Mouse (Mus musculus) kidney, postnatal 14 days (tissue): ENCODE measurements around the gene Krtcap2.

ENCODE experiments used
- DNase-seq: peaks from one replicate; pipeline ENCODE4 v3.0.0; 2022; ENCODE audit warnings: mixed read lengths

Gene Krtcap2

GRCm38 (mm10) chr3:89225918-89226317, 19.8 kb upstream of the Krtcap2 start:
- DNase-seq: no peak

- DNase-seq: no peak
Measured at GRCm38 (mm10) chr3:89226361-89226760, 19.4 kb upstream of the Krtcap2 start.

GRCm38 (mm10) chr3:89226900-89227299, 18.9 kb upstream of the Krtcap2 start, which contains the start of gene Mtx1:
Gene Mtx1, minus strand, starts transcription at chr3:89227088.
- DNase-seq: no peak

- DNase-seq: peak; percentile 92
Measured at GRCm38 (mm10) chr3:89227307-89228179, 18.2 kb upstream of the Krtcap2 start.

GRCm38 (mm10) chr3:89228180-89228549, 17.6 kb upstream of the Krtcap2 start:
- DNase-seq: peak; percentile 93

- DNase-seq: peak; percentile 68
Measured at GRCm38 (mm10) chr3:89228836-89229235, 16.9 kb upstream of the Krtcap2 start, which contains the start of gene Muc1. Gene Muc1, plus strand, starts transcription at chr3:89229057.

- no peak for DNase-seq
Measured at GRCm38 (mm10) chr3:89229276-89229675, 16.5 kb upstream of the Krtcap2 start.

- DNase-seq: no peak
Measured at GRCm38 (mm10) chr3:89230561-89230960, 15.2 kb upstream of the Krtcap2 start.

- no peak for DNase-seq
Measured at GRCm38 (mm10) chr3:89231345-89231744, 14.4 kb upstream of the Krtcap2 start.

GRCm38 (mm10) chr3:89231772-89232275, 13.9 kb upstream of the Krtcap2 start:
- no peak for DNase-seq

GRCm38 (mm10) chr3:89232614-89233013, 13.2 kb upstream of the Krtcap2 start:
- no peak for DNase-seq

- DNase-seq: peak; percentile 52
Measured at GRCm38 (mm10) chr3:89233562-89234110, 12.1 kb upstream of the Krtcap2 start.

GRCm38 (mm10) chr3:89236516-89236915, 9.2 kb upstream of the Krtcap2 start:
- no peak for DNase-seq

- no peak for DNase-seq
Measured at GRCm38 (mm10) chr3:89237682-89238081, 8.1 kb upstream of the Krtcap2 start.

- no peak for DNase-seq
Measured at GRCm38 (mm10) chr3:89238494-89238893, 7.3 kb upstream of the Krtcap2 start.

GRCm38 (mm10) chr3:89242331-89242895, 3.4 kb upstream of the Krtcap2 start:
- peak; percentile 71 for DNase-seq

GRCm38 (mm10) chr3:89243609-89244008, 2.2 kb upstream of the Krtcap2 start:
- peak; percentile 76 for DNase-seq

GRCm38 (mm10) chr3:89244158-89244981, 1.4 kb upstream of the Krtcap2 start:
- DNase-seq: peak; percentile 70

- DNase-seq: peak; percentile 46
Measured at GRCm38 (mm10) chr3:89244982-89245687, 631 bp upstream of the Krtcap2 start.

GRCm38 (mm10) chr3:89246261-89247100, 715 bp downstream of the Krtcap2 start, which contains the start of gene Trim46:
Gene Trim46, minus strand, starts transcription at chr3:89246309.
- DNase-seq: peak; percentile 92

- DNase-seq: no peak
Measured at GRCm38 (mm10) chr3:89247466-89247865, 1.7 kb downstream of the Krtcap2 start.
